Mouse (Mus musculus) stomach, embryonic 15.5 days (tissue): ENCODE results near the gene Fam151b. TPM values are rescaled to one million over a fixed set of nuclear protein-coding genes. Genes with fewer than 3 reads are reported as not detected.
A peak's percentile ranks its signal among the peaks of the same experiment; 100 is the strongest.

Experiments used
- ATAC-seq: fragments of 200-750 bp; cut with Nextera tagmentation; 2 replicates; pipeline ENCODE4 v1.8.0; 2017; ENCODE audit warnings: low read depth, moderate number of reproducible peaks, moderate TSS enrichment; ENCODE audit not compliant: insufficient read depth, low FRiP score
- H3K27ac ChIP-seq: fragments of 300-500 bp; sonication (generic); 2 replicates; pipeline ENCODE4 v1.5.1; 2015; ENCODE audit warnings: mild to moderate bottlenecking, inconsistent platforms
- H3K27me3 ChIP-seq: fragments of 300-500 bp; sonication (generic); replicated peaks from 2 replicates; pipeline ENCODE4 v1.6.1; 2015; ENCODE audit warnings: inconsistent platforms
- H3K36me3 ChIP-seq: fragments of 300-500 bp; sonication (generic); 2 replicates; pipeline ENCODE4 v1.6.1; 2015; ENCODE audit warnings: inconsistent platforms
- H3K4me1 ChIP-seq: fragments of 300-500 bp; sonication (generic); 2 replicates; pipeline ENCODE4 v1.6.1; 2015; ENCODE audit warnings: inconsistent platforms
- H3K4me2 ChIP-seq: fragments of 300-500 bp; sonication (generic); 2 replicates; pipeline ENCODE4 v1.6.1; 2015; ENCODE audit warnings: mild to moderate bottlenecking, inconsistent platforms
- H3K4me3 ChIP-seq: fragments of 300-500 bp; sonication (generic); replicated peaks from 2 replicates; pipeline ENCODE4 v1.5.1; 2015; ENCODE audit warnings: inconsistent platforms
- H3K9ac ChIP-seq: fragments of 300-500 bp; sonication (generic); 2 replicates; pipeline ENCODE4 v1.6.1; 2015; ENCODE audit warnings: inconsistent platforms
- H3K9me3 ChIP-seq: fragments of 300-500 bp; sonication (generic); 2 replicates; pipeline ENCODE4 v1.6.1; 2016; ENCODE audit warnings: inconsistent platforms
- WGBS: fragments of 180-500 bp; shearing (Covaris S2); methylation state at CpG from one replicate; pipeline ENCODE4 v1.1.7; 2015; 5-methylcytosine and 5-hydroxymethylcytosine counted together
- polyA plus RNA-seq: library from polyadenylated mRNA; unstranded; fragments of >200 nt; fragmentation: Nextera tagmentation; extraction: Ambion mirVana; gene quantifications from 2 replicates; pipeline ENCODE4 v1.2.1, GENCODE M21; 2015

Fam151b gene
- 0.22 and 0.26 TPM in 2 replicates for polyA plus RNA-seq

DNA sequence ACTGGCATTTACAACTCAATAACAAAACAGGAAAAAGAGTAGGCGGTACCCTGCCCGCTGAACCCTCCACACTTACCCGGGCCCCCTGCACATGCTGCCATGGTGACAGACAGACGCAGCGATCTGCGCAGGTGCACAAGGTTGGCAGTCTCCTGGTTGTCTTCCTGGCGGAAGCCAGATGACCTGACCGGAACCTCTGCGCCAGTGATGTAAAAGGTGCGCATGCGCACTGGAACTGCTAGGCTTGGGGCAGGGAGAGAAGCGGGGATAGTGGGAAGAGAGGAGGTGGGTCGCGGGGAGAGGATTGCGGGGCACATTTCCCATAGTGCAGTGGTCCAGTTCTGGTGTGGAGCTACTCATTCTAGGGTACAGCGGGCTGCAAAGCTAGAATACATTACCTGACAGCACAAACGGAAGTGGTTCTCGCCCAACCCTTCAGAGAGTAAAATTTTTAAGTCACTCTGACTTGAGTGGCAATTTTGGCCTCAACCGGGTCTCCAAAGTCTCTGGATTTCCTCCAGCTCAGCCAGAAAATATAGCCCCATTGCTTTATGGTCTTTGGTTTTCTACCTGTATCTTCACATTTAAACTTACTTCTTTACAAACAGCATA is at the start of gene Fam151b:
TSS of gene Fam151b (minus strand) at position 164 of the 612 bp plus-strand sequence.
- peak within 1 kb of the TSS; percentile 17; the same call in 1 of the 2 replicates for H3K9ac ChIP-seq
- ATAC-seq = peak; percentile 98
- no peaks in the 10 kb centered on the region for H3K27me3 ChIP-seq
- H3K27ac ChIP-seq = peak within 1 kb of the TSS; percentile 19; the same call in 1 of the 2 replicates
- 6% methylated on average over 19 of the region's 19 CpGs for WGBS
- peaks cover 6% of the 10 kb centered on the region; the same call in 1 of the 2 replicates for H3K36me3 ChIP-seq
- peak within 1 kb of the TSS; percentile 49 for H3K4me3 ChIP-seq
- no peaks in the 10 kb centered on the region for H3K4me1 ChIP-seq
- H3K9me3 ChIP-seq = no peaks in the 10 kb centered on the region
- H3K4me2 ChIP-seq = peak within 1 kb of the TSS; percentile 75

DNA sequence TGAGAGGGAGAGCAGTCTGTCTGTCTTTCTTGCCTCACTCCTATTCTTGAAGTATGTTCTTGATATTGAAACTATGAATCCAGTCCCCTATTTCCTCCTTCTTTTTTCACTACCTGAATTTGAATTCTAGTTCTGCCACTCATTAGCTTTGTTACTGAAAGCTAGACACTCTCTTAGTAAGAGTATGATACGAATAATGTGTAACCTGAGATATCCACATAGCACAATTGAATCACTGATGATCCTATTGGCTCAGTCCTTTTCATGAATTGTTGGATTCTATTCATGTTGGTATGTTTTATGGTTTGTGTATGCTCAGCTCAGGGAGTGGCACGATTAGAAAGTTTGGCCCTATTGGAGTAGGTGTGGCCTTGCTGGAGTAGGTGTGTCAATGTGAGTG is 48.4 kb upstream of the Fam151b start:
- Histone ChIP-seq H3K27me3 (no peaks in the 10 kb centered on the region), H3K9me3 (no peaks in the 10 kb centered on the region), H3K4me2 (no peak overlapping the region), H3K4me3 (no peak overlapping the region), H3K27ac (no peak overlapping the region), H3K4me1 (no peaks in the 10 kb centered on the region), H3K9ac (no peak overlapping the region), H3K36me3 (no peaks in the 10 kb centered on the region)
- ATAC-seq = no peak
- WGBS = 69% methylated on average over 2 of the region's 2 CpGs

DNA sequence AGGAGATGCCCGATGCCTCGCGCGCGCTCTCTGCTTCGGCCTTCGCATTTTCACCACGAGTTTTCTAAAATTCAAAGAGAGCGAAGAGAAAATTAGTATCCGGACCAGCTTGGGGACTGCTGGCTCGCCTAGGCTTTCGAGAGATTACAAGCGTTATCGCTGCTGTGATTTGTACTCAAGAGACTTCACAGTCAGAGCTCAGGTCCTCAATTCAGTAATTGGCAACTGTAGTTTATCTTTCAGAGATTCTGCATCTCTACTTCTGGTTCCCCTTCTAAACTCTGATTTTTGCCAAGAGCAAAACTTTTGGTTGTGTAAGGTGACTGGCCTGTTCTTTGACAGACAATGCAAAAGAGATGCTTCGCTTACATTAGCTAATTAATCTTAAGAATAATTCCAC is 47.4 kb upstream of the Fam151b start:
- ATAC-seq = no peak
- H3K4me2 ChIP-seq = peak overlapping the region; percentile 61

DNA sequence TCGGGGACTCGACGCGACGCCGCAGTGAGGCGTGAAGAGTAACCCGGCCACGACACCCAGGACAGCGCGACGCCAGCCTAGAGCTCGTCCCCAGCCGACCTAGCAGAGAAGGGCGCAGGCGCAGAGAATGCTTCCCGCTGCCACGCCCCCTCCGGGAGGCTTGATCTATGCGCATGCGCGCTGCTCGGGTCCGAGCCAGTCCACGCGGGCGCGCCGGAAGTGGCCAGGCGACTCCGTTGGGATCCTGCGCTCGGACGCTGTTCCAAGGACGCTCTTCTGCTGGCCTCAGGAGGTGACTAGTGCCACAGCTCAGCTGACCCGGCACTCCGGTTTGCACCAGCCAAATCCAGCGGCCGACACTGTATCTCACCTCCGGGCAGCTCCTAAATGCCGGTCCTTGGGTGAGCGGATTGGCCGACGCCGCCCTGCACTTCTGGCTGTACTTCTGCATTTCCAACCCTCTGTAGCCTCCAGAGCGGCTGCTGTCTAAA is 47.0 kb upstream of the Fam151b start, which contains the start of gene Zfyve16:
TSS of gene Zfyve16 (minus strand) at position 148 of the 491 bp plus-strand sequence.
- Histone ChIP-seq H3K27me3 (no peaks in the 10 kb centered on the region), H3K9me3 (no peaks in the 10 kb centered on the region), H3K27ac (peak within 1 kb of the TSS; percentile 97), H3K4me3 (peak within 1 kb of the TSS; percentile 72), H3K36me3 (no peaks in the 10 kb centered on the region), H3K4me2 (peak within 1 kb of the TSS; percentile 61), H3K9ac (peak within 1 kb of the TSS; percentile 79), H3K4me1 (no peaks in the 10 kb centered on the region)
- WGBS = under 1% methylated on average over 46 of the region's 46 CpGs
- peak; percentile 95 for ATAC-seq

More for the DNA sequence above, 47.4 kb upstream of the Fam151b start:
- Histone ChIP-seq H3K4me1 (no peaks in the 10 kb centered on the region), H3K9me3 (no peaks in the 10 kb centered on the region), H3K4me3 (peak overlapping the region; percentile 72), H3K9ac (peak overlapping the region; percentile 55), H3K36me3 (no peaks in the 10 kb centered on the region), H3K27ac (peak overlapping the region; percentile 97), H3K27me3 (no peaks in the 10 kb centered on the region)
- WGBS = 2% methylated on average over 15 of the region's 15 CpGs

DNA sequence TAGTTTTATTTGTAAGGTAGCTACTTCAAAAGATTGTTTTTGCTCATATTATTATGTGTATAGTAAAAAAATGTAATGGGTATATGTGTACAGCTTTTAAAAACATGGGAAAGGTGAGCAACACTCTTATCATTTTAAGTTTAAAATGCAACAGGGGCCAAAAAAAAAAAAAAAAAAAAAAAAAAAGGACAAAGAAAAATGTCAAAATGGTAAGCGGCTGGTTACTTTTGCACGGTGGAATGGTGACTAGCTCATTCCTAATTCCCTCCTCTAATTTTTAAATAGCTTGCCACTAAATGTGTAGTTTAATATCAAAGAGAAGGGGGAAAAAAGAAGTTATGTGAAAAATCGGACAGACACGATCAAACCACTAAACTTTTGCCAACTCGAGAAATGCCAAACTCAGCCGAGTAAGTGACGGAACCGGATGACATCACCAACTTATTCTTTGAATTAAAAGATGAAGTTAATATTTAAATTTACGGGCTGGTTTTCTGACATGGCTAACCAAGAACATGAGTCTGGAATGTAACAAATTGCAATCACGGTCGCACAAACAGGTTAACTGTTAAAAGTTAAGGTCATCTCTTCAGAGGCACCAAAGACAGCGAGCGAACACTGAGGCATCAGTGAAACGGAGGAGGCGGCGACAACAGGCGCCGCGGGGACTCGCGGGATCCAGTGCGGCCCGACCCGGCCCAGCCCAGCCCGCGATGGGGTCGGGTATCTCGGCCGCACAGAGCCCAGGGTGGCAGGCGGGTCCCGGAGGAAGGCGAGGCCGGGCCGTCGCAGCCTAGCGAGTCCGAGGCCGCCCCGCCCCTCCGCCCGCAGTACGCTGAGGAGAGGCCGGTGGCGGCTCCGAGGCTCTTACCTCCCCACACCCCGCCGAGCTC is 46.3 kb upstream of the Fam151b start:
- H3K4me1 ChIP-seq = no peaks in the 10 kb centered on the region
- peak overlapping the region; percentile 72 for H3K4me3 ChIP-seq
- H3K9ac ChIP-seq = peak overlapping the region; percentile 79
- no peaks in the 10 kb centered on the region for H3K36me3 ChIP-seq
- H3K27me3 ChIP-seq = no peaks in the 10 kb centered on the region
- no peaks in the 10 kb centered on the region for H3K9me3 ChIP-seq
- peak overlapping the region; percentile 61 for H3K4me2 ChIP-seq
- H3K27ac ChIP-seq = peak overlapping the region; percentile 97
- peak; percentile 90 for ATAC-seq
- 1% methylated on average over 47 of the region's 47 CpGs for WGBS

DNA sequence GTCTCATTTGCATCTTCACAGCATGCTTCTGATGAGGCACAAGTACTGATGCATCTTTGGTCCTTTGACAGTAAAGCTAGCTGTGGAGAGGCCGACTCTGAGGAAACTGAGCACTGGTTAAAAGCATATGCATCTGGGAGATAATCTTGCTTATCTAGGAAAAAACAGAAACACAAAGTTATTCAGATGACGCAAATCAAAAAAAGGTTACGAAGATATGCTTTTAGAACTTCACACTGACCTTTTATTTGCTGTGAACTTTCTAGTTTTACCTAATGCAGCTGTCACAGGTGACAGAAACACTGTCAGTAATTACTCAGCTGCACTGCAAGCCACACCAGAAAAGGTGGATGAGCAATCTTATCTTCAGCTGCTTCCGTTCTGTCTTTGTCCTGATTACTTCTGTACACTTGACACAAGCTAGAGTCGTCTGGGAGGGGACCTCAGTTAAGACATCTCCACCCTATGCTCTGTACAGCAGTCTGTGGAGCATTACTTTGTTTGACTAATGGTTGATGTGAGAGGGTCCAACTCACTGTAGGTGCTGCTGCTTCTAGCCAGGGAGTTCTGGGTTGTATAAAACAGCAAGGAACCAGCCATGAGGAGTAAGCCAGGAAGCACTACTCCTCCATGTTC is 39.5 kb upstream of the Fam151b start:
- peaks cover 19% of the 10 kb centered on the region for H3K36me3 ChIP-seq
- no peaks in the 10 kb centered on the region for H3K9me3 ChIP-seq
- H3K4me2 ChIP-seq = no peak overlapping the region
- WGBS = 79% methylated on average over 5 of the region's 5 CpGs
- no peak overlapping the region for H3K9ac ChIP-seq
- ATAC-seq = no peak
- H3K27ac ChIP-seq = no peak overlapping the region
- H3K27me3 ChIP-seq = no peaks in the 10 kb centered on the region
- no peaks in the 10 kb centered on the region for H3K4me1 ChIP-seq
- H3K4me3 ChIP-seq = no peak overlapping the region

DNA sequence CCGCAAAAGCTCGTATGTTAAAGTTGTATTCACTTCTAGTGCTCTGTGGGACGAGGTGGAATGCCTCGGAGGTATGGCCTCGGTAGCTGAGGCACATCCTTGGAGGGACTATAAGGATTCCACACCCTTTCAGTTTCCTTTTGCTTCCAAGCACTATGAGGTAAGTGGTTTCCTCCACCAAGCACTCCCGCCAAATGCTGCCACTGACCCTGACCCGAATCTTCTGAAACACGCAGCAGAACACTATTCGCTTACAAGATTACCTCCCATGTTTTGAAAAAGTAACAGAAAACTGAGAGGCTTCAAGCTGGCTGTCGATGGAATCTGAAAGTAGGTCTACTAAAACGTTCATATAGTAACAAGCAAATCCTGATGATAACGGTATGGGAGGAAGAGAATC is 21.1 kb upstream of the Fam151b start:
- Histone ChIP-seq H3K4me2 (no peak overlapping the region), H3K9me3 (no peaks in the 10 kb centered on the region), H3K27me3 (no peaks in the 10 kb centered on the region), H3K27ac (no peak overlapping the region), H3K36me3 (peaks cover 14% of the 10 kb centered on the region), H3K9ac (no peak overlapping the region), H3K4me1 (no peaks in the 10 kb centered on the region), H3K4me3 (no peak overlapping the region)
- ATAC-seq = no peak
- 86% methylated on average over 12 of the region's 12 CpGs for WGBS

DNA sequence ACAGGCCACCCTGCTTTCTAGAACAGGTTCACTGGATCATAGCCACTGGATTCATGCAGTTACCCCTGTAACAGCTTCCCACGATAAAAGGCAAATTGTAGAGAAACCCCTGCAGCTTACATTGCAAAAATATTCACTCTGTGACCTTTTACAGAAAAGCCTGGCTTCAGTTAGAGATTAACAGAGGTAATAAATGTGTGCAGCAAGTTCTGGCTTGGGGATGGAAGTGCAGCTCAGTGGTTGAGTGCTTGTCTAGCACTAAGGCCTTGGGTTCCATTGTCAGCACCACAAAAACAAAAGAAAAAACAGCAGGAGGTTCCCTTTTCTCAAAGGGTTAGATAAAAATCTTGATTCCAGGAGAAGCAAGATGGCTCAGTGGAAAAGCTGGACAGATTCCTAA is 8.1 kb upstream of the Fam151b start:
- Histone ChIP-seq H3K36me3 (peaks cover 13% of the 10 kb centered on the region), H3K4me2 (no peak overlapping the region), H3K4me3 (no peak overlapping the region), H3K27me3 (no peaks in the 10 kb centered on the region), H3K9ac (no peak overlapping the region), H3K9me3 (no peaks in the 10 kb centered on the region), H3K27ac (no peak overlapping the region), H3K4me1 (no peaks in the 10 kb centered on the region)
- ATAC-seq = no peak
- WGBS = 87% methylated on average over 1 of the region's 1 CpGs

DNA sequence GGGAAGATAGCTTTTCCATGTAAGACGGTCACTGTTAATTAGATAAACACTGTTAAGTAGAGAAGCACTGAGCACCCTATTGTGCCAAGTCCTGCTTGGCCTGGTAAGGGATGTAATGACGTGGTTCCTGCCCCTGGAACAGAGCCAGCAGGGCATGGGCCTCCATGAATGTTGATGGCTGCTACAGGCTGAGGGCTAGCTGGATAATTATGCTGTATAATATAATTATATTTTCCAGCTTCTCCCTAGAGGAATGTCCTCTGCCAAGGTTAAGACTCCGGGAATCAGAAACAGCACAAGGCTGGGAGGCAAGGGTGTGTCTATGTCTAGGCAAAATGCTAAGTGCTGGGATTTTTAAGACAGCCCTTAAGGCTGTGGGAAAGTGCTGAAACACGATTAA is 7.0 kb upstream of the Fam151b start:
- no peak overlapping the region for H3K4me3 ChIP-seq
- H3K9me3 ChIP-seq = no peaks in the 10 kb centered on the region
- H3K4me1 ChIP-seq = no peaks in the 10 kb centered on the region
- WGBS = 81% methylated on average over 4 of the region's 4 CpGs
- no peak overlapping the region for H3K4me2 ChIP-seq
- no peak for ATAC-seq
- H3K27ac ChIP-seq = no peak overlapping the region
- H3K9ac ChIP-seq = no peak overlapping the region
- no peaks in the 10 kb centered on the region for H3K27me3 ChIP-seq
- peaks cover 19% of the 10 kb centered on the region for H3K36me3 ChIP-seq

DNA sequence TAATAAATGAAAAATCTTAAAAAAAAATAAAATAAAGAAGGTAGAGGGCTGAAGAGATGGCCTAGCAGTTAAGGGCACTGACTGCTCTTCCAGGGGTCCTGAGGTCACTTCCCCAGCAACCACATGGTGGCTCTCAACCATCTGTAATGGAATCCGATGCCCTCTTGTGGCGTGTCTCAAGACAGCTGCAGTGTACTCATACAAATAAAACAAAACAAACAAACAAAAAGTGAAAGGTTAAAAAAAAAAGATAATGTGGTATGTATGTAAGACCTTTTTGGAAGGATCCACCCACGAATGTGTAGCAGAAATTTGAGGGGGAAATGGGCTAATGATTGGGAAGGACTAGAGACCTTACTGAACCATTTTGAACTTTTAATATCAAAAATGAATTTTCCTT is 467 bp downstream of the Fam151b start:
- WGBS = 4% methylated on average over 3 of the region's 3 CpGs
- peak; percentile 54; the same call in 1 of the 2 replicates for ATAC-seq
- Histone ChIP-seq H3K9ac (no peak overlapping the region), H3K27ac (no peak overlapping the region), H3K4me2 (peak overlapping the region; percentile 75), H3K4me1 (no peaks in the 10 kb centered on the region), H3K27me3 (no peaks in the 10 kb centered on the region), H3K4me3 (peak overlapping the region; percentile 49), H3K36me3 (peaks cover 6% of the 10 kb centered on the region; the same call in 1 of the 2 replicates), H3K9me3 (no peaks in the 10 kb centered on the region)

DNA sequence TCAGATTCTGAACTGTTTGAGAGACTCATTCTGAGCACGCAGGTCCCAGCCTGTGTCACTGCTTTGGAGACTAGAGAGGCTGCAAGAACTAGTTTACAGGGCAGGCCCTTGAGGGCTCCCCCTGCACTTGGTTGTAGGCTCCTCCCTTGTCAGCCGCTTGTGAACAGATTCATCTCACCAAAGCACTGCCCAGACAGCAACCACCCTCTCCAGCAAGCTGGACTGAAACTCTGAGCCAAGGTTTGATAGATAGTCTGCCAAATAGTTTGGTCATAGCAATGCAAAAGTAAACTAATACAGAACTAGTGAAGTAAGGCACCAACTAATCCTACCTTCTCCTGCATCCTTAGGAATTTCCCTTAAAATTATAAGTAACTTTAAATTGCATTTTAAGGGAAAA is 13.7 kb downstream of the Fam151b start:
- Histone ChIP-seq H3K27ac (no peak overlapping the region), H3K9me3 (no peaks in the 10 kb centered on the region), H3K4me1 (no peaks in the 10 kb centered on the region), H3K27me3 (no peaks in the 10 kb centered on the region), H3K4me3 (no peak overlapping the region), H3K36me3 (no peaks in the 10 kb centered on the region), H3K4me2 (no peak overlapping the region), H3K9ac (no peak overlapping the region)
- no peak for ATAC-seq
- 59% methylated on average over 2 of the region's 2 CpGs for WGBS
